Mouse (Mus musculus) cerebellum, adult 8-10 months (tissue): ENCODE measurements at regions not wholly inside any gene's neighbourhood (a gene's known extent, or its start where the extent isn't known, plus 50 kb on each side); places are given as distances from the start of the nearest gene placed in this dataset.

Source experiments
- DNase-seq: peaks from one replicate; pipeline ENCODE4 v3.0.0; 2022

DNA sequence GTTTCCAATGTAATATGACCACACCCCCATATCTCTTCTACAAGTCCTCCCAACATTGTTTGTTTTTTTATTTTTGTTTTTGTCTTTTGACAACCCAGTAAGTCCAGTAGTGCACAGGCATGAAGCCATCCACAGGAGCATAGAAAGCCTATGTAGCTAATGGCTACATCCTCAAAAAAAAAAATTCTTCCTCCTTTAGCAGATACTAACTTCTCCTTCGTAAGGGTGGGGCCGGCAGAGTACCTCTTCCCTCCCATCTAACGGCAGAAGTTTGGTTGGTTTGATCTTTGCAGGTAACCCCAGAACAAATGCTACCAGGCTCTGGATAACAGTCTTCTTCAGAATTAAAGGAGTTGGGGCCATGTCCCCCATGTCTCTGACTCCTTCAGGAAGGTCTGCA, 158.9 kb downstream of the Ly86 start:
- no peak for DNase-seq

DNA sequence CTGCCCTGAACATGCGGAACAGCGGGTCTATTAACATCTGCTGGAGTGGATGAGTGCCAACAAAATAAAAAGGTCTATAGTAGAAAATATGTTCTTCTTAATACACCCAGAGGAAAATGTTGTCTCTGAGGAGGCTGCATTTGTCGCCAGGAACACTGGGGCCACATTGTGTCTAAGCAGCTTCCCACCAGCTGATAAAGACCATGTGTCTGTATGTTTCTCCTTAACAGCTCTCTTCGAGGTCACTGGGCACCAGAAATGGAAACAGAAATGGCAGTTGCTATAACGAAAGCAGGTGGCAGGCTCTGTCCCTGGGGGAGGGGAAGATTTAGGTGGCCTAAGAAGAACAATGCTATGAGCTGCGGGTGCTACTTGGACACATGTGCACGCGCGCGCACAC, 159.4 kb downstream of the Ly86 start:
- no peak for DNase-seq

DNA sequence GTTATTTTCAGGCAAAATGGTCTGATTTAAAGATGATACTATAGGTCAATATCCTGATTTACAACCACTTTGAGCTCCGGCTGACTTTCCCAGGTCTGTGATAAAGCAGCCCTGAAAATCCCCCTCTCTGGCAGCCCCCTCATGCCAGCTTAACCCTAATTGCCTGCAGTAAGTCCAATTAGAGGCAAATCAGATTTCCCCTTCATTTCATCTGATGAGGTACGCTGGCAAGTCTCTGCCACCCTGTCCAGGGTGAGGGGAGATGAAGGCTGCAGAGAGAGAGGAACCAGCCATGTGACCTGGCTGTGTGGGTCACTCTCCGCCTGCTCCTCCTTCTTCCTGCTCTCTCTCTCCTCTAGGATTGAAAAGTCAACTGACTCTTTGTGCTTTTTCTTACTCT, 160.6 kb downstream of the Ly86 start:
- DNase-seq: no peak

DNA sequence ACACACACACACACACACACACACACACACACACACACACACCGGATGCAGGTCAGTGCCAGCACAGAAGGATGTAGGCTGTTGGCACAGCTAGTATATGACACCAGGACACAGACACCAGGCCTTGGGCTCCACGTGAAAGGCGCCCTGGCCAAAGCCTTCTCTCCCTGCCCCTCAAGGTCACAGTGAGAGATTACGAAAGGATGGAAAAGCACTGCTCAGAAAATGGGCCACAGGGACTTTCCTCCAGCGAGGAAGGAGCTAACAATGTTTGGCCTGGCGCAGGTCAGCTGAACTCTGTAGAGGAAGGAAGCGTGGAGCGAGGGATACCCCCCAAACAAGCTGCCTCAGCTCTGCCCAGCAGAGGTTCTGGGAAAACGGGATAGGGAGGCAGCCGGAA, 161.0 kb downstream of the Ly86 start:
- DNase-seq: no peak

DNA sequence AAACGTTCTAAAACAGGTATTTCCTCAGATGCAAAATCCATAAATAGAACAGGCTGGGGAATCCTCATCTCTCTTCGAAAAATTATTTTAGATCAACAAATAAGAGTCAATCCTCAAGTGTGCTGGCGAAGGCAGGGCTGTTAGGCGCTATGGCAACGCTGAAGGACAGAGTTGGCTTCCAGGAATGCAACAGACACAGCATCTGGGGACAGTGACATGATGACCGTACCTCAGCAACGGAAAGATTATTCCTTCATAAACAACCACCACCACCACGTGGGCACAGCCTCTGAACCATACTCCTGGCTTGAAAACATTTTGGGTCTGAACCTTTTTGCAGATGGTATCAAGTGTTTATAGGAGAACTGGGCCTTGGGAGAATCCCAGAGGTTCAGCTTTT, 161.7 kb downstream of the Ly86 start:
- DNase-seq: no peak

DNA sequence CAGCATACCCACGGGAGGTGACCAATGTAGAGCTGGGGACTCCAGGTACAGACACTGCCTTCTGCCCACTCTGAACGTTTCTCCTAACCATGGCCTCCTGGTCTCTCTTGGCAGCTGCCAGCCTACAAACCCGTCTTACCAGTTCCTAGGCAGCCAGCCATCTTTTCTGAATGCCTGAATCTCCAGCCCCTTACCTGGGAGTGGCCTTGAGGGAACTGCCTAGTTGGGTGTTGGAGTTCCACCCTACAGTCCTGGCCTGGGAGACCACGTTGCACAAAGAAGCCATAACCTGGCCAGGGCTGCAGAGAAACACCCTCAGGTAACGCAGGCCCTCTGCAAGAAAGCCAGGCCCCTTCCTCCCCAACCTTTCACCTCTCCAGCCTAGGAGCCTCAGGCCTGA, 162.1 kb downstream of the Ly86 start:
- DNase-seq: no peak

DNA sequence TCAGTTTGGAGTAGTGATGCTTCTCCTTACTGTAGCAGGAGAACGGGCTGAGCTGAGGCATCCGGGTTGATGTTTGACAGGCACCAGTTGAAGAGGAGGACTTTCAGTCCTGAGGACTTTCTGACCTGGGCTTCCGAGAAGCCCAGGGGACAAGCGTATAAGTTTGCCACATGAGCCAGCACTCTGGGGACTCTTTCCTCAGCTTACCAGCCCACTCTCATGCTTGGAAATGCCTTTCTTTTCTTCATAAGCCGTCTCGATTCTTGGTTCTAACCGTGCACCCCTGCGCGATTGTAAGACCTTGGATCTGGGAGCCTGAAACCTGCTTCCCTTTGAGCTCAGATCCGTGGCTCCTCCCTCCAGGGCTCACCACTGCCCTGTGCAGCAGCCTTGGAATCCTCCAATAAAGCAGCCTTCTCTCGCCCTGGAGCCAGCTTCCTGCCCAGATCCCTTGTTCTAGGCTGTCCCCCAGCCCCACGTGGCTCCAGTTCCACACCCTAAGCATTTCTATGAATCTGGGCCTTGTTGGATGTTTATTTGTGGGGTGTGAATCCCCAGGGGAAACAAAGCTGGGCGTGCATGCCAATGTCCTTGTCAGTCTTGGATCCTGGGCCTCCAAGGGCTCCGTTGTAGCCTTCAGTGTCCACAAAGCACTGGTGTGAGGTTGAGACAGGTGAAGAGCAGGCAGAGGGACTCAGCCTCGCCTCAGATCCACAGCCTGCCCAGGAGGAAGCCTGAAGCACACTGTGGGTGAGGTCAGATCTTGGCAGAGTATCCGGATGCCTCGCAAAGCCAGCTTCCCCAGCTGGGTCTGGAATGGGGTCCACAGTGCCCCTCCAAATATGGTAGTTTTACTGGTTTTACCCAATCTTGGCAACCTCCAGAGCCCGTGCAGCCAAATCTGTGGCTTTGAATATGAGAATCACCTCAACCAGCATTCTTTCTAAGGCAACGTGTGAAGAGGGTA, 163.7 kb downstream of the Ly86 start:
- no peak for DNase-seq

DNA sequence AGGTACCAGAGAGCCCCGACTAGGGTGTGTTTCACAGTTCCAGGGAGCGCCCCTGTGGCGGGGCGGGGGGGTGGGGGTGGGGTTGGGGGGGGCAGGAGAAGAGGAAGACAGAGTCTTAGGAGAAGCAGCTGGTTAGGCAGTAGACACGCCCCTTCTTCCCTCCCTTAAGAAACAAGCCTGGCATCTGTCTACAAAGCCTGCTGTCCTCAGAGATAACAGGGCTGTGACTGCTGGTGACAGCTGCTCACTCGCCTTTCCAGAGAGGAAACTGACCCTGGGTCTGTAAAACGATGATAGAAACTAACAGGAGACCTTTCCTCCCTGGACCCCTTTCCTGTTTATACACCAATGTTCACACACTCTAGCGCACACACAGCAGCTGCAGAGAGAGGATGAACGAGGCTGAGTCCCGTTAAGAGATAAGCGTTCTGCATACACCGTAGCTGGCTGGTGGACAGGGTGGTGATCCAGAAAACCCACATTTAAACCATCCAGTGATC, 164.4 kb downstream of the Ly86 start:
- no peak for DNase-seq

DNA sequence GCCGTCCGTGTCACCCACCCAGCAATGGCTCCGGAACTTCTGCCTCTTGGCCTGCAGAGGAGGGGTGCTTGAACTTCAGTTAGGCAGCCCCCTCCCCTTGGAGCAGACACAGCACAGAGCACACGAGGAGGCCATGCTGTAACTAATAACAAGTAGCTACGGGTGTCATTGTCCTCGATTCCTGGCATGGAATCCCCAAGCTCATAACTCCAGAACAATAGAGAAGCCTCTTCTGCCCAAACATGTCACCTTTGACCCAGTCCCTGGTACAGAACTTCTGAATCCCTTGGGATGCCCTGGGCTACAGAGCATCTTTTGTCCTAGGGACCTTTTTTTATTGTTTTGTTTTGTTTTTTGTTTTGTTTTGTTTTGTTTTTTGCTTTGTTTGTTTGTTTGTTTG, 165.5 kb downstream of the Ly86 start:
- DNase-seq: no peak

DNA sequence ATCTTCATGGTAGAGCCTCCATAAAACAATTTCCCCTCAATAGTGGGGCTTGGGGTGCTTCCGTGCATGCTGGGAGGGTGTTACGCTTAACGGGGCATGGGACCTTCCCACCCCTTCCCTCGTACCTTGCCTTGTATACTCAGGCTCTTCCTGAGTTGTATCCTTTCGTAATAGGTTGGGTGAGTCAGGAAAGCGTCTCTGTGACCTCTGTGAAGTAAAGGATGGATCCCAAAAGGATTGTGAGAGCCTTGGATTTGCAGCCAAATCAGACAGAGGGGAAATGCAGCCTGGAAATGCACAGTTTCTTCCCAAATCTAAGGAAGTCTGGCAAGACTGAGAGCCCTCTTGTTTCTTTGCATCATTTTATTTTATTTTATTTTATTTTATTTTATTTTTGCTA, 166.0 kb downstream of the Ly86 start:
- DNase-seq: no peak

DNA sequence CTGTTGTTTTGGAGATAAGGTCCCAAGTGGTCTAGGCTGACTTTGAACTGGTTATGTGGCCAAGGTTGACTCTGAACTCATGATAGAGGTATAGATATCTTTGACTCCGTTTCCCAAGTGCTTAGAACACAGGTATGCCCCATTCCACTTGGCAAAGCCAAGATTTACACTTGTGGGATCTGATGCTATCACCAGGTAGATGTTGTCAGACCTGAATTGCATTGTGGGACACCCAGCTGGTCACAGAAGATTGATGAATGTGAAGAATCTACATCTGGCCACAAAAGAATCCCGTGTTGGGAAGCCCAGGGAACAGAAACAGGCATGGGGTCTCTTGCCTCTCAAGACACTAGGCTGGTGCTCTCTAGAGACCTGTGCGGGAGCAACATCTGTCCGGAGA, 166.4 kb downstream of the Ly86 start:
- no peak for DNase-seq

DNA sequence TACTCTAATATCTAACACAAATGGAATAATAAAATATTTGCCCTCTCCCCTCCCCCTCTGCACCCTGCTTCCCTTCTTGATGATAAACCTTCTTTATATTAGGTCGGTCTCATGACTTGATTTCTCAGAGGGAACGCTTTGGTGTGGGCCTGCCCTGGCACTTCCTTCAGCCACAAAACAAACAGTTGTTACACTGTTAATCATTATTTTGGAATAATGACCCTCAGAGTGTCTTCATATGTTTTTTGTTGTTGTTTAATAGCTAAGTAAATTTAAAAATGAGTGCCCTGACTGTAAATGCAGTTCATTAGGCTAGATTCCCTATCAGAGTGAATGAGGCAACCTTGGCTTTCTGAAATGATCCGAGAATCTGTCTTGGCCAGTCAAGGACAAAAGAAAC, 167.8 kb downstream of the Ly86 start:
- no peak for DNase-seq

DNA sequence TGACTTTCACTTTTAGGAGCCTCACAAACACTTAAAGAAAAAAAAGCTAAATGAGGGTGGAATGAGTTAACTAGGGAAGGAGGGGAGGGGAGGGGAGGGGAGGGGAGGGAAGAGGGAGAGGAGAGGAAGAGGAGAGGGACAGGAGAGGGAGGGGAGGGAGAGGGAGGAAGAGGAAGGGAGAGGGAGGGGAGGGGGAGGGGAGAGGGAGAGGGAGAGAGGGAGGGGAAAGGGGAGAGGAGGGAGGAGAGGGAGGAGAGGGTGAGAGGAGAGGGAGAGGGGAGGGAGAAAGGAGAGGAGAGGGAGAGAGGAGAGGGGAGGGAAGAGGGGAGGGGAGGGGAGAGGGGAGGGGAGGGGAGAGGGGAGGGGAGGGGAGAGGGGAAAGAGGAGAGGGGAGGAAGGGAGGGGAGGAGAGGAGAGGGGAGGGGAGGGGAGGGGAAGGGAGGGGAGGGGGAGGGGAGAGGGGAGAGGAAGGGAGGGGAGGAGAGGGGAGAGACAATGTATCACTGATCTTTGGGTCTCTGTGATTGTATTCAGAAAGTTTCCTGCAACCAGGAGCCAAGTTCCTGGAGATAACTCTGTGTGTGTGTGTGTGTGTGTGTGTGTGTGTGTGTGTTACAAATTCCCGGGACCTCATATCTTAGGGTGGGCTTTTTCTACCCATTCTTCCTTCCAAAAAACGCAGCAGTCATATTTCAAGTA, 168.3 kb downstream of the Ly86 start:
- DNase-seq: no peak

DNA sequence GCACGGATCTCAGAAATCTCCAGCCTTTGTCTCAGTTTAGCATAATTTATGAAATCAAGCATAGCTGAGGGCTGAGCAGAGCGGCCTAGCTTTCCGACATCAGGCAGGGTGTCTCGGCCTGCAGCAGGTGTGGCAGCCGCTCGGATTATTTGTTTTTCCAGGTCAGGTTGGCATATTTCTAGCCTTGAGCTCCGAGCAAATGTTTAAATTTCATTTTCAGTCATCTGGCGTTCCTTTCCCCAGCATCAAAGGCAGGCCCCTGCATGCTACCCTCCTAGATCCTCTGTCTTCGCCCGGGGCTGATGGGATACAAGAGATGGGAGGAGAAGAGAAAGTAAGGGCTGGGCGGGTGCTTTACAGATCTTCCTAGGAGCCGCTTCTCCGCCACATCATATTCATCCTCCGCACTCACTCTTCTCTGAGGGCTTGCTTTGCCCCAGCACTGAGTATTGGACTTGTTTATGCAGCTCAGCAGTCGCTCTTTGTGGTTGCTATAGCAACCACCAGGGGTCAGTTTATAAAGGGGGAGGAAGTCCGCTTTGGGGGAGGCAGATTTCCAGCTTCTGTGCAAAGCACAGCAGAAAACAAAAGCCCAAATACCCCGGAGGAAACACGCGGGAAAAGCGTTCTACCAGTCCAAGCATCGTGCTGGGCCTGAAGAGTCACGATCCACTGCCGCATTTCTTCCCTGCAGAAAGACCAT, 169.0 kb downstream of the Ly86 start:
- DNase-seq: peak; percentile 19

DNA sequence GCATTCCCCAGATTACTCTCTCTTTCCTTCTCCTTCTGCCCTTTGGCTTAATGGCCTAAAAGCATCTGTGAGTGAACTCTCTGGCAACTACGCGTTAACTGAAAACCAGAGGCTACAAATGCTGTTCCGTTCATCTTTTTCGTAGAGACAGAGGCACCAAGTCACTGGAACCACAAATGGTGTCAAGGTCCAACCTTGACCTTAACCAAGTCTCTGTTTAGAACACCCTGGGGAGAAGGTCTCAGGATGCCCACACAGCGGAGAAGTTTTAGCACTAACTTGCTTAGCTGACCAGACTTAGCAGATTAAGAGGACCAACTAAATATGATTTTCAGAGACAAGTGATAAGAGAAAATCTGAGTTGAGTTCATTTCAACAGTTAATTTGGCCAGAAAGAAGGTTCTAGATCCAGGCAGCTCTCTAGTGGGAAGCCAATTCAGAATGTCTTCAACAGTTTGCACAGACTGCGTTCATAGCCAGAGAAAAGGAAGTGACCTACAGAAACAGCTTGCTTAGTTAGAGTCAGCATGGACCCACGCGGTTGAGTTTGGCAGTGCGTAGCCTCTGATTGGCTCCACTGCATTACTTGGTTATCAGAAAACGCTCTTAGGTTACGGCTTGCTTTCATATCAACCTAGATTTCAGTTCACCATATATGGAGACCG, 169.8 kb downstream of the Ly86 start:
- no peak for DNase-seq

DNA sequence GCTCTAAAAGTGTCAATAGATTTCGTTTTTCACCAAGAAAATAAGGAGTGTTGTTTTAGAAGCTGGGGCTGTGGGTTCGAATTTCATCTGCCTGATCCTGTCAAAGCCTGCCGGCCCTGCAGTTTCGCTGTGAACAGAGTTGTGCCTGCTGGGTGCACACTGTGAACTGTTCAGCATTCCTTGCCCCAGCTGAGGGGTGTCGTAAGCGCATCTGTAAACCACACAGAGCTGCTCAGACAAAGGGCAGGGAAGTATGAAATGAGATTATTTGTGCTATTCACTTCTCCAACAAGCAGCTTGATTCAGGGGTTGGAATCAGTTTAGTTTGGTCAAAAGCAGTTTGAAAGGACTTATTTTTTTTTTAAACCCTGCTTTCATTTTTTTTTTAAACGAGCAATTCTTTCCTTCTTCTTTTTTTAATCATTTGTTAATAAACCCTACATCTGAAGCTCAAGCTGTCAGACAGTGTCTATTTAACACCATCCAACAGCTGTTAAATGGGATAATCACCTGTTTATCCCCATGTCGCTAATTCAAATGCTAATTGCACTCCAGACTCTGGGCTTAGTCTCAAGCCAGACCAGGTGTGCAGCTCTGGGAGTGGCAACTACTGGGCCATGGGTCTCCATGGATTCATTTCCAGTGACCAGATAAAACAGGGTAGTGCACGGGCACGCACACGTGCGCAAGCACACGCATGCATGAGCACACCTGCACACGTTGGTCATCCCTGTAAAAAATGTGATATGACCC, 172.2 kb downstream of the Ly86 start:
- no peak for DNase-seq

DNA sequence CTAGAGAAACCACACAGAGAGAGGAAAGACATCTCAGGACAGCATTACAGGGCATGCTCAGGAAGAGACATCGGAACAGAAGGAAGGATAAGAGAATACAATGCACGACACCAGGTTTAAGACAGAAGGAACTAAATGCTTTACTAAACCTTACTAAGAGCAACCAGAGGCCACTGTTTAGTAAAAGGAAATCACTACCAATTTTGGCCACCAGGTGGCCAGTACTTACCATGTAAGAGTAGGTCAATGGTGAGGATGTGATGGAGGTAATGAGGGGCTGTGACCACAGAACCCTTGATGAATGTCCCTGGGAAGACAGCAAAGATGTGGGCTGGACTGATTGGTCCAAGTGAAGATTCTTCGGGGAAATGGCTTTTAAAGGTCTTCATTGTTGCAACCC, 174.9 kb downstream of the Ly86 start:
- no peak for DNase-seq

DNA sequence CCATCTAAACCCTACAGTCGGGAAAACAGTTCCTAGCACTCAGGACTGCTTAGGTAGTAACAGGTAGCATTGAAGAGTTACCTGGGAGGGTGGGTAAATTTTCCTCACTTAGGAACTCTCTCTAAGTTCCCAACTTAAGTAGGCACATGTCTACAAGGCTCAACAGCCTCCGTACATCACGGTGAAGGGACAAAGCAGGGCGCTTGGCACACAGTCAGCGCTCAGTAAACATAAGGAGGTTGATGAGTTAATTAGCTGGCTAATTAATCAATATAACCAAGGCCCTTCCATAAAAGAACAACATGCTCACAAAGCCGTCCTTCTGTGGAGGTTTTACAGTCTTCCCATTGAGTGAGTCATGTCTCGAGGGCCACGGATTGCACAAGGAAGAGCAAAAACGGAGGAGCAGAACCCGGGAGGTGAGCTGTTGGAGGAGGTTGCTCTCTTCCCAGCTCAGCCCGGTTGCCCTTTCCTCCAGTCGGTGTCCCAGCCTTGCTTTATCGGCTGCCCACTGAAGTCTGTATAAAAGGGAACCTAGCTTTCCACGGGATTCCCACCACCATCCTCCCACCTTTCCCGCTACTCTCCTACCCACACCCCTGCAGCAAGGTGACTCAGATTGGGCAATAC, 180.2 kb downstream of the Ly86 start:
- DNase-seq: no peak

DNA sequence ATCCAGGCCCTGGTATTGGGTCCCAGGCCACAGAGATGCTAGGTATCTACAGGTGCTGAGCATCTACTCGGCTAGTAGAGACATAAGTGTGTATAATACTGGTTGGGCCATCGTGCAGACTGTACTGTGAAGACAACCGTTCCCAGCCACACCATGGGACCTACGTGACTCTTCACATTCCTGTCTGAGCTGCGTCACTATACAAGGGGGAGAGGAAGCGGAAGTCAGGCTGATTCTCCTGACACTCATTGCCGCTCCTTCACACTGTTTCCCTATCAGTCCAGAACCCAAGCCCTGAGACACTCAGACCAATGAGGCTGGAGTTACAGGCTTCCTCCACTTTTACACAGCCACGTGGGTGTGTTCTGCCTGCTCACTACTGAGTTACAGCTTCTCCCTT, 181.1 kb downstream of the Ly86 start:
- DNase-seq: no peak

DNA sequence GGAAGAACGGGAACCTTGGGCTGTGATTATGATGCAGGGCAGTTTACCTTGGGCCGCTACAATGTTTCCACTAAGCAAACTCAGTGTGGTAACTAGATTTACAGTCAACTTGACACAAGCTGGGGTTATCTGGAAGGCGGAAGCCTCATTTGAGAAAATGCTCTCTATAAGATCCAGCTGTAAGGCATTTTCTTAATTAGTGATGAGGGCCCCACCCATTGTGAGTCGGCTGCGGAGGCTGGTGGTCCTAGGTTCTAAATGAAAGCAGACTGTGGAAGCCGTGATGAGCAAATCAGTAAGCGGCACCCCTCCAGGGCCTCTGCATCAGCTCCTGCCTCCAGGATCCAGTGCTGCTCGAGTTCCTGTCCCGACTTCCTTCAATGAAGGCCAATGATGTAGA, 183.4 kb downstream of the Ly86 start:
- no peak for DNase-seq

DNA sequence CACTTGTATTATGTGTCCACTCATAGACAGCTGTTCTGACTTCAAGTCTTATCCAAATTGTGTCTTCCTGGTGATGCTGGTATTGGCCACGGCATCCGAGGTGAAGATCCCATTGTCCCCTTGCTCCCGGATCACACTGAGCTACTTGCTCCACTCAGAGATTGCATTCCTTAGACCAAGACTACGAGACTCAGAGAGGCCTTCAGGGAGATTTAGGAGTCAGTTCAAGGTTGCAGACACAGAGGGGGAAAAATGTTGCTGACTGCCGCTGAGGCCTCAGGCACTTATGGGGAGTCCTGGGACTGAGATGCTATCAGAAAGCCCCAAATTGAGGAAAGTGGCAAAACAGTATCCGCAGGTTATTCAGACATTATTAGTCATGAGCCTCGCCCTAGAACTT, 183.9 kb downstream of the Ly86 start:
- DNase-seq: no peak
